Comparison of ENCODE assay signal across 16 mouse cellular contexts in genomic region chr2:168010893-168011292, GRCm38 (mm10). TPM values are rescaled to one million over a fixed set of nuclear protein-coding genes. Genes with fewer than 3 reads are reported as not detected.
DNase-seq lines count a peak whose midpoint lies in the region; ATAC-seq lines count a peak whose summit lies in the region.
"Had no signal": no experiment of that assay in that cellular context is flagged by ENCODE, and none has a peak within 500 bp of the region (broad histone marks: within the 10 kb centered on the region; RNA-seq: fewer than 3 reads in every experiment).

No protein-coding gene starts in this region.

- 0 out of 2 replicates have a peak overlapping the region, but pooled peaks have one; percentile 20 for H3K9ac ChIP-seq in heart, embryonic 13.5 days
- H3K9ac ChIP-seq in neural tube, embryonic 13.5 days: no peak overlapping the region
- no peak overlapping the region for H3K9ac ChIP-seq in neural tube, embryonic 15.5 days (replicated peaks)
- H3K9ac ChIP-seq in embryonic facial prominence, embryonic 14.5 days (ENCODE audit: low read depth, low read length): no peak overlapping the region
- H3K9ac ChIP-seq in stomach, embryonic 16.5 days (ENCODE audit: low read length): peak overlapping the region; percentile 36; the same call in 1 of the 2 replicates
- H3K9ac ChIP-seq: forebrain, embryonic 13.5 days; liver, embryonic 14.5 days; midbrain, embryonic 13.5 days had no signal

- no peaks in the 10 kb centered on the region for H3K9me3 ChIP-seq in heart, embryonic 13.5 days
- H3K9me3 ChIP-seq in neural tube, embryonic 13.5 days: no peaks in the 10 kb centered on the region
- H3K9me3 ChIP-seq in neural tube, embryonic 15.5 days (replicated peaks): no peaks in the 10 kb centered on the region
- no peaks in the 10 kb centered on the region for H3K9me3 ChIP-seq in embryonic facial prominence, embryonic 14.5 days (ENCODE audit: control insufficient read depth, low read length)
- no peaks in the 10 kb centered on the region for H3K9me3 ChIP-seq in stomach, embryonic 16.5 days (replicated peaks; ENCODE audit: control insufficient read depth, low read length)
- H3K9me3 ChIP-seq: forebrain, embryonic 13.5 days; midbrain, embryonic 13.5 days had no signal

- 40% methylated on average over 11 of the region's 11 CpGs for WGBS in heart, embryonic 13.5 days
- 32% methylated on average over 11 of the region's 11 CpGs for WGBS in neural tube, embryonic 13.5 days
- 30% methylated on average over 11 of the region's 11 CpGs for WGBS in neural tube, embryonic 15.5 days
- WGBS in embryonic facial prominence, embryonic 14.5 days: 11% methylated on average over 11 of the region's 11 CpGs
- WGBS in stomach, embryonic 16.5 days: 31% methylated on average over 11 of the region's 11 CpGs

- no peak for DNase-seq in heart, postnatal 25 days (ENCODE audit: low spot score)
- DNase-seq in embryonic facial prominence, embryonic 14.5 days (ENCODE audit: low spot score): peak; percentile 41
- no peak for DNase-seq in layer of hippocampus, adult 9-11 months
- DNase-seq: adrenal gland, postnatal 36 days; cerebellum, adult 9-11 months; heart, adult 2 months; right cerebral cortex, postnatal 4 days had no signal

- H3K4me1 ChIP-seq in heart, embryonic 13.5 days: peaks cover 27% of the 10 kb centered on the region
- peaks cover 16% of the 10 kb centered on the region for H3K4me1 ChIP-seq in neural tube, embryonic 13.5 days (replicated peaks)
- peaks cover 13% of the 10 kb centered on the region for H3K4me1 ChIP-seq in neural tube, embryonic 15.5 days
- H3K4me1 ChIP-seq in embryonic facial prominence, embryonic 14.5 days (ENCODE audit: control insufficient read depth, insufficient read depth, low read length): peaks cover 16% of the 10 kb centered on the region
- peaks cover 21% of the 10 kb centered on the region for H3K4me1 ChIP-seq in stomach, embryonic 16.5 days (ENCODE audit: control insufficient read depth, insufficient read depth, low read length)
- H3K4me1 ChIP-seq: forebrain, embryonic 13.5 days had no signal

- H3K27ac ChIP-seq in heart, embryonic 13.5 days (replicated peaks): no peak overlapping the region
- H3K27ac ChIP-seq in neural tube, embryonic 13.5 days (replicated peaks): 0 out of 2 replicates have a peak overlapping the region, but pooled peaks have one; percentile 46
- H3K27ac ChIP-seq in neural tube, embryonic 15.5 days (replicated peaks): no peak overlapping the region
- H3K27ac ChIP-seq in embryonic facial prominence, embryonic 14.5 days (replicated peaks; ENCODE audit: low read depth, low read length): peak overlapping the region; percentile 41
- H3K27ac ChIP-seq in stomach, embryonic 16.5 days (ENCODE audit: low read length): no peak overlapping the region; the same call in 1 of the 2 replicates
- H3K27ac ChIP-seq: forebrain, embryonic 13.5 days; heart, adult 2 months; liver, embryonic 14.5 days had no signal

- H3K27me3 ChIP-seq in heart, embryonic 13.5 days (replicated peaks): no peaks in the 10 kb centered on the region
- H3K27me3 ChIP-seq in neural tube, embryonic 13.5 days: no peaks in the 10 kb centered on the region
- H3K27me3 ChIP-seq in neural tube, embryonic 15.5 days (replicated peaks): no peaks in the 10 kb centered on the region
- no peaks in the 10 kb centered on the region for H3K27me3 ChIP-seq in embryonic facial prominence, embryonic 14.5 days (replicated peaks; ENCODE audit: control insufficient read depth, insufficient read depth, low read length)
- no peaks in the 10 kb centered on the region for H3K27me3 ChIP-seq in stomach, embryonic 16.5 days (ENCODE audit: control insufficient read depth, insufficient read depth, low read length)
- H3K27me3 ChIP-seq: forebrain, embryonic 13.5 days; midbrain, embryonic 13.5 days had no signal

- intact Hi-C loops in heart, postnatal 25 days (cut with DNase I): loop anchor here (2.0 kb wide), 1 partner anchor 88 kb away; no protein-coding TSS in a partner anchor

- no peak overlapping the region for H3K4me3 ChIP-seq in heart, embryonic 13.5 days
- no peak overlapping the region for H3K4me3 ChIP-seq in neural tube, embryonic 13.5 days
- no peak overlapping the region for H3K4me3 ChIP-seq in neural tube, embryonic 15.5 days (replicated peaks)
- no peak overlapping the region for H3K4me3 ChIP-seq in embryonic facial prominence, embryonic 14.5 days (ENCODE audit: low read depth, low read length)
- no peak overlapping the region for H3K4me3 ChIP-seq in stomach, embryonic 16.5 days (replicated peaks; ENCODE audit: low read length)
- H3K4me3 ChIP-seq: forebrain, embryonic 13.5 days; heart, adult 2 months; midbrain, embryonic 13.5 days had no signal

- H3K36me3 ChIP-seq in heart, embryonic 13.5 days: no peaks in the 10 kb centered on the region
- no peaks in the 10 kb centered on the region for H3K36me3 ChIP-seq in neural tube, embryonic 13.5 days
- H3K36me3 ChIP-seq in neural tube, embryonic 15.5 days: no peaks in the 10 kb centered on the region
- H3K36me3 ChIP-seq in embryonic facial prominence, embryonic 14.5 days (ENCODE audit: control insufficient read depth, insufficient read depth, low read length): no peaks in the 10 kb centered on the region
- no peaks in the 10 kb centered on the region for H3K36me3 ChIP-seq in stomach, embryonic 16.5 days (ENCODE audit: control insufficient read depth, insufficient read depth, low read length)
- H3K36me3 ChIP-seq: midbrain, embryonic 13.5 days had no signal

- H3K4me2 ChIP-seq in heart, embryonic 13.5 days: no peak overlapping the region
- H3K4me2 ChIP-seq in neural tube, embryonic 13.5 days: no peak overlapping the region
- H3K4me2 ChIP-seq in neural tube, embryonic 15.5 days: no peak overlapping the region
- no peak overlapping the region for H3K4me2 ChIP-seq in embryonic facial prominence, embryonic 14.5 days (ENCODE audit: low read depth, low read length)
- no peak overlapping the region for H3K4me2 ChIP-seq in stomach, embryonic 16.5 days (ENCODE audit: low read depth, low read length)
- H3K4me2 ChIP-seq: forebrain, embryonic 13.5 days; midbrain, embryonic 13.5 days had no signal

- ATAC-seq in heart, embryonic 13.5 days (ENCODE audit: extremely low read depth, insufficient number of reproducible peaks, low FRiP score, low TSS enrichment): no peak
- no peak for ATAC-seq in neural tube, embryonic 13.5 days (ENCODE audit: low read depth)
- ATAC-seq in neural tube, embryonic 15.5 days (ENCODE audit: low FRiP score): no peak
- no peak; the same call in 1 of the 2 replicates for ATAC-seq in embryonic facial prominence, embryonic 14.5 days (ENCODE audit: low read depth)
- no peak for ATAC-seq in stomach, embryonic 16.5 days (ENCODE audit: insufficient read depth, low FRiP score)
- no peak for ATAC-seq in megakaryocyte-erythroid progenitor cell, adult 5-6 weeks (replicated peaks; ENCODE audit: low FRiP score, low TSS enrichment, poor library complexity, severe bottlenecking)
- ATAC-seq: forebrain, embryonic 13.5 days; inflammation-experienced regulatory T-cells, adult 6 months; midbrain, embryonic 13.5 days had no signal

RNA-seq across cellular contexts. Expression of gene Ripor3, which starts 0.5 kb away (rescaled TPM):
- 0.67 and 1.2 TPM in 2 replicates for polyA plus RNA-seq in heart, embryonic 13.5 days (2015; fragmentation: Nextera tagmentation; extraction: Ambion mirVana)
- total RNA-seq in heart, postnatal 25 days (2021): under 1 TPM; 0.49 to 0.75 TPM
- 0.40 and 0.61 TPM in 2 replicates for polyA plus RNA-seq in neural tube, embryonic 13.5 days (2015; fragmentation: Nextera tagmentation; extraction: Ambion mirVana)
- polyA plus RNA-seq in neural tube, embryonic 15.5 days (2015; fragmentation: Nextera tagmentation; extraction: Ambion mirVana): 0.47 and 0.66 TPM in 2 replicates
- 4.1 and 5.9 TPM in 2 replicates for polyA plus RNA-seq in embryonic facial prominence, embryonic 14.5 days (2014; fragmentation: Nextera tagmentation; extraction: Ambion mirVana)
- polyA plus RNA-seq in stomach, embryonic 16.5 days (2015; fragmentation: Nextera tagmentation; extraction: Ambion mirVana): 3.5 and 3.6 TPM in 2 replicates
- not detected in 2 replicates for total RNA-seq in megakaryocyte-erythroid progenitor cell, adult 5-6 weeks (2014; fragmentation: Nextera tagmentation)
- 0.42 TPM in 1 of 2 replicates, not detected in the other for total RNA-seq in megakaryocyte-erythroid progenitor cell, adult 5-6 weeks (2017)

Comparison
In these comparisons a context has a peak if more than half of its experiments do, and no peak if none do; other contexts are left out.
1. H3K27ac ChIP-seq: peak in neural tube, embryonic 13.5 days (single experiment) and embryonic facial prominence, embryonic 14.5 days (single experiment); none in heart, embryonic 13.5 days (single experiment), neural tube, embryonic 15.5 days (single experiment) and stomach, embryonic 16.5 days (single experiment).
2. H3K9ac ChIP-seq: peak in heart, embryonic 13.5 days (single experiment) and stomach, embryonic 16.5 days (single experiment); none in neural tube, embryonic 13.5 days (single experiment), neural tube, embryonic 15.5 days (single experiment) and embryonic facial prominence, embryonic 14.5 days (single experiment).